Mouse (Mus musculus): ENCODE data around the gene Larp4. TPM values are rescaled to one million over a fixed set of nuclear protein-coding genes. Genes with fewer than 3 reads are reported as not detected.

Gene Larp4
- polyA plus RNA-seq, 1 experiment from 2014 or later, result 36.0 TPM

DNA sequence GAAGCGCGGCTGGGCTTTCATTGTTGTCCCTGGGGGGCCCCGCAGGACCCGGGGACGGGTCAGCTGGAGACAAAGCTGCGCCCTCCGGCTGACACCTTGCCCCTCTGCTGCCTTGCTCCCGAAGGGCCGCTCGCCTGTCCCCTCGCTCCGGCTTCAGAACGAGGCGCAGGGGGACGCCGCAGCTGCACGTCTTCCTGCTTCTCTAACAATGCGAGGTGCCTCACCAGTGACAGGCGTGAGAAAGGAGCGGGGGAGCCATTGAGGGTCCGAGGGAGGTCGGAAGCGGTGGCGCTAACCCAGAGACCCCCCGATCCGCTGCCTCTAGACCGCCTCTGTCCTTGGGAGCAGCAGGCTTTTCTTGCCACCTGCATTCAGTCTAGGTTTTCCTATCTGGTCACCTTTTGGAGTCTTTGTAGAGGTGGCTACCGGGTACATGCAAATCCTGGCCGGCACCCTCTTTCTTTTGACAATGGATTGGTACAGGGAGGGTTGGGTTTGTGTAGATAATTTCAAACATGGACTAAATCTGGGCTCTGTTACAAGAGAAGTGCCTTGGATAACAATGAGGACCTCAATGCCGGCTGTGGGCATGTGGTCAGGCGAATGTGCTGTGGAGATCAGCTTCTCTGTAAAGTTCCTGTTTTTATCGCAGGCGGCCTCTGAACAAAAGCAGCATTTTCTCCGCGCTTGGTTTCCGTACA lies 69.3 kb downstream of the Larp4 start:
- H3K4me2 ChIP-seq (ENCODE audit: low read length), result peak overlapping the region; percentile 70
- H3K36me3 ChIP-seq (ENCODE audit: insufficient read depth, low read length), result no peaks in the 10 kb centered on the region
- no peaks in the 10 kb centered on the region for H3K27me3 ChIP-seq (ENCODE audit: insufficient read depth, low read length)
- DNase-seq (ENCODE audit: low spot score) (peak; percentile 78), ATAC-seq (replicated peaks; ENCODE audit: low FRiP score, low read depth) (no peak)
- no peaks in the 10 kb centered on the region for H3K9me3 ChIP-seq (replicated peaks; ENCODE audit: low read length)
- peak overlapping the region; percentile 80 for H3K4me3 ChIP-seq (replicated peaks; ENCODE audit: low read depth, low read length)
- 0% methylated on average over 36 of the region's 36 CpGs for WGBS
- H3K9ac ChIP-seq (ENCODE audit: low read depth, low read length), result peak overlapping the region; percentile 95
- peak overlapping the region; percentile 97 for H3K27ac ChIP-seq
- 0 out of 2 replicates have a peak, but pooled peaks cover 10% of the 10 kb centered on the region for H3K4me1 ChIP-seq (replicated peaks; ENCODE audit: insufficient read depth, low read length)
- TF ChIP-seq CTCF (IDR thresholded peaks at IDR 0.05; ENCODE audit: low read depth), result no peak

DNA sequence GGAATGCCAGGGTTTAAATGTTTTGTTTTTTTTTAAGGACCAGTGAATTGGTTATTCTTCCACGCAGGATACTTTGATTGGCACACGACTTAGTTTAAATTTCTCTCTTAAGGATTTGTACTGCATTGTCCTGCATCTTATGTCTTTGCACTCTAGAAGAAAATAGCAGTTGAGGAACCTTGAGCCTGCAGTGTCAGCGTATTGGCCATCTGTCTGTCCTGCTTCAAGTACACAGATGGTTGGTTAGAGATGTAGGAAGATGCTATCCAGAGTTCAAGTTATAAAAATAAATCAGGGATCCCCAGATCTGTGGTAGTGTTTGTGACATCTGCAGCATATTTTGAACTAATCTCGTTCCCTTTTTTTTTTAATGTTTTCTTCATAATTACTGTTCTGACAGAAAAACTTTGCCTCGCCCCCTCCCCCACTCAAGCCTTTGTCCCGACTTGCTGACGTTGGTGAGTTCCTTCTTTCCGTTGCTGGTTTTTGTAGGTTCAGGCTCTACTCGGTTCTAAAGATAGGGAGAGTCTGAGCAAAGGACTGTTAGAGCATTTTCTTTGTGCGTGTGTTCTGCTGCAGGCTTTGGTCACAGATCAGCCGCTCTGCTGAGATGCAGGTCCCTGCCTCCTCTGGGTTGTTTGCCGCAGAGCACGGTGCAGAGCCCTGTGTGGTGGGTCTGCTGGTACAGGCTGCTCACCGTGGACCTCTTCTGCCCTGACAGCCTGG lies 70.8 kb downstream of the Larp4 start:
- WGBS, result 34% methylated on average over 14 of the region's 14 CpGs
- no peaks in the 10 kb centered on the region for H3K27me3 ChIP-seq (ENCODE audit: insufficient read depth, low read length)
- DNase-seq (ENCODE audit: low spot score) (peak; percentile 29), ATAC-seq (replicated peaks; ENCODE audit: low FRiP score, low read depth) (no peak)
- no peak overlapping the region for H3K27ac ChIP-seq
- TF ChIP-seq CTCF (IDR thresholded peaks at IDR 0.05; ENCODE audit: low read depth), result no peak
- no peaks in the 10 kb centered on the region for H3K36me3 ChIP-seq (ENCODE audit: insufficient read depth, low read length)
- no peaks in the 10 kb centered on the region for H3K9me3 ChIP-seq (replicated peaks; ENCODE audit: low read length)
- H3K9ac ChIP-seq (ENCODE audit: low read depth, low read length), result peak overlapping the region; percentile 24; the same call in 1 of the 2 replicates
- H3K4me1 ChIP-seq (replicated peaks; ENCODE audit: insufficient read depth, low read length), result peaks cover 14% of the 10 kb centered on the region; the same call in 1 of the 2 replicates
- no peak overlapping the region for H3K4me3 ChIP-seq (replicated peaks; ENCODE audit: low read depth, low read length)
- peak overlapping the region; percentile 70 for H3K4me2 ChIP-seq (ENCODE audit: low read length)

DNA sequence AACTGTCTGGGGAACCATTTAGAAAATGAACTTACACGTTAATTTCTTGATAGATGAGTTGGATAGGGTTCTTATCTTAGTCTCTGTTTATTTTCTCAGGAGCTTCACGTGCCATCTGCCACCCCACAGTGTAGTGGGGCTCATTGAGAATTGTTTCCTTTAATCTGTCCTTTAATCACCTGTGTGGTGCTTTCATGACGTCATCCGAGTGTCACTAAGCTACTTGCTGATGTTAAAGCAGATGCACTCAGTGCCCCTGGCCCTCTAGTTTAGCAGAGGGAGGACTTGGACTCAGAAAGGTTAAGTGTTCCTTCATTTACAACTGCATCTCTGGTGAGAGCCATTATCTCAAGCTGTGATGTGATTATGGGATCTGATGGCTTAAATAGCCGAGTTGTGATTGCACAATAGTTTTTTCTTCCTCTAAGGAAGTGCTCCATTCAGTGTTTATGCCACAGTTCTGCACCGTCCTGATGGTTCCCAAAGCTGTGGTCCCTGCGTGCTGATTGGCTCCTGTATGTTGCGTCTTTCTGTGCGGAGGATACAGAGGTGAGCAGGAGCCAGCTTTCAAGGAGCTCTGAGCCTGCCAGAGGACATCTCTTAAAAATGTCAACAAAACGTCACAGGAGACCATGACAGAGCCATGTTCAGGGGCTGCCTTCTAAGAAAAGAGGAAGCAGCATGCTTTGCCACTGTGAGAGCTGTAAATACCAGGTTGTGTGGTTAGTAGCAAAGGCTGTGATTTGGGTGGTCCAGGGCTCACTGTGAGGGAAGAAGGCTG lies 71.6 kb downstream of the Larp4 start:
- no peak for ATAC-seq (replicated peaks; ENCODE audit: low FRiP score, low read depth)
- peak overlapping the region; percentile 70 for H3K4me2 ChIP-seq (ENCODE audit: low read length)
- no peak for DNase-seq (ENCODE audit: low spot score)
- 47% methylated on average over 10 of the region's 10 CpGs for WGBS
- no peaks in the 10 kb centered on the region for H3K36me3 ChIP-seq (ENCODE audit: insufficient read depth, low read length)
- H3K9ac ChIP-seq (ENCODE audit: low read depth, low read length), result 0 out of 2 replicates have a peak overlapping the region, but pooled peaks have one; percentile 24
- no peaks in the 10 kb centered on the region for H3K27me3 ChIP-seq (ENCODE audit: insufficient read depth, low read length)
- H3K27ac ChIP-seq, result no peak overlapping the region
- peaks cover 18% of the 10 kb centered on the region; the same call in 1 of the 2 replicates for H3K4me1 ChIP-seq (replicated peaks; ENCODE audit: insufficient read depth, low read length)
- TF ChIP-seq CTCF (IDR thresholded peaks at IDR 0.05; ENCODE audit: low read depth), result no peak
- H3K4me3 ChIP-seq (replicated peaks; ENCODE audit: low read depth, low read length), result no peak overlapping the region
- no peaks in the 10 kb centered on the region for H3K9me3 ChIP-seq (replicated peaks; ENCODE audit: low read length)

DNA sequence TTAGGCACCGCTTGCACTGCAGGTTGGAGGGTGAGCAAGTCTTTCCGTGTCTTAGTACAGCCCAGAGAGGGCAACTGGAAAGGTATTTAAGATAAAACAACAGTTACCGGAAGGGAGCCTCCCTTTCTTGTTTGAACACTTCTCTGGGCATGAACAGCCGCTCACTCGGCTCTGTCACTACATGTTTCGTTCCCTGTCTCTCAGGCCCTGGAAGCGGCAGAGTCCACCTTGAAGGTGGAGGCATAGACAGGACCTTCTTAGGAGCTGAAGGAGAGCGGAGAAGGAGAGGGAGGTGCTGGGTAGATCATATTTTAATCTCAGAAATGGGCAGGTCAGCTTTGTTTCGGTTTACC lies 72.2 kb downstream of the Larp4 start:
- 67% methylated on average over 9 of the region's 9 CpGs for WGBS
- H3K4me3 ChIP-seq (replicated peaks; ENCODE audit: low read depth, low read length), result no peak overlapping the region
- no peaks in the 10 kb centered on the region for H3K36me3 ChIP-seq (ENCODE audit: insufficient read depth, low read length)
- no peak for ATAC-seq (replicated peaks; ENCODE audit: low FRiP score, low read depth)
- peaks cover 21% of the 10 kb centered on the region; the same call in 1 of the 2 replicates for H3K4me1 ChIP-seq (replicated peaks; ENCODE audit: insufficient read depth, low read length)
- H3K27me3 ChIP-seq (ENCODE audit: insufficient read depth, low read length), result no peaks in the 10 kb centered on the region
- peak overlapping the region; percentile 4; the same call in 1 of the 2 replicates for H3K4me2 ChIP-seq (ENCODE audit: low read length)
- H3K9ac ChIP-seq (ENCODE audit: low read depth, low read length), result no peak overlapping the region
- TF ChIP-seq CTCF (IDR thresholded peaks at IDR 0.05; ENCODE audit: low read depth), result no peak
- no peak for DNase-seq (ENCODE audit: low spot score)
- H3K9me3 ChIP-seq (replicated peaks; ENCODE audit: low read length), result no peaks in the 10 kb centered on the region
- no peak overlapping the region for H3K27ac ChIP-seq

DNA sequence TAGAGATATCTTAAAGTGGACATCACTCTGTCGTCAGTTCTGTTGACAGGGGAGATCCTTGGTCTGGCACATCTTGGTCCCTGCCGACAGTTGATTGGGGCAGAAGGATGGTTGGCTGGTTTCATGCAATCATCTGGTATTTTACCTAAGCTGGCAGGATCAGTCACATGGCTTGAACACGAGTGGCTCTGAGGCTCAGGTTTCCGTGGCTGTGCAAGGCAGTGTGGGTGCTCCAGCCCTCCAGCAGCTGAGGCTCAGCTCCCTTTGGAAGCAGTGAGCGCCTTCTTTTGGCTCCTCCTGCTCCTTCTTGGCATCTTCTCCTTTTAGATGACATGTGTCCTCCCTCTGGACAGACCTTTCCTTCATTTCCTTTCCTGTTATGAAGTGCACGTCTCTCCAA lies 75.7 kb downstream of the Larp4 start:
- 0 out of 2 replicates have a peak, but pooled peaks cover 5% of the 10 kb centered on the region for H3K36me3 ChIP-seq (ENCODE audit: insufficient read depth, low read length)
- H3K4me3 ChIP-seq (replicated peaks; ENCODE audit: low read depth, low read length), result no peak overlapping the region
- no peaks in the 10 kb centered on the region for H3K27me3 ChIP-seq (ENCODE audit: insufficient read depth, low read length)
- no peak overlapping the region for H3K27ac ChIP-seq
- WGBS, result 44% methylated on average over 6 of the region's 6 CpGs
- H3K9ac ChIP-seq (ENCODE audit: low read depth, low read length), result no peak overlapping the region
- TF ChIP-seq CTCF (IDR thresholded peaks at IDR 0.05; ENCODE audit: low read depth), result no peak
- H3K9me3 ChIP-seq (replicated peaks; ENCODE audit: low read length), result no peaks in the 10 kb centered on the region
- DNase-seq (ENCODE audit: low spot score) (no peak), ATAC-seq (replicated peaks; ENCODE audit: low FRiP score, low read depth) (no peak)
- peaks cover 17% of the 10 kb centered on the region; the same call in 1 of the 2 replicates for H3K4me1 ChIP-seq (replicated peaks; ENCODE audit: insufficient read depth, low read length)
- no peak overlapping the region for H3K4me2 ChIP-seq (ENCODE audit: low read length)
